Comparison of ENCODE assay signal across 8 mouse cellular contexts in the genomic region with DNA sequence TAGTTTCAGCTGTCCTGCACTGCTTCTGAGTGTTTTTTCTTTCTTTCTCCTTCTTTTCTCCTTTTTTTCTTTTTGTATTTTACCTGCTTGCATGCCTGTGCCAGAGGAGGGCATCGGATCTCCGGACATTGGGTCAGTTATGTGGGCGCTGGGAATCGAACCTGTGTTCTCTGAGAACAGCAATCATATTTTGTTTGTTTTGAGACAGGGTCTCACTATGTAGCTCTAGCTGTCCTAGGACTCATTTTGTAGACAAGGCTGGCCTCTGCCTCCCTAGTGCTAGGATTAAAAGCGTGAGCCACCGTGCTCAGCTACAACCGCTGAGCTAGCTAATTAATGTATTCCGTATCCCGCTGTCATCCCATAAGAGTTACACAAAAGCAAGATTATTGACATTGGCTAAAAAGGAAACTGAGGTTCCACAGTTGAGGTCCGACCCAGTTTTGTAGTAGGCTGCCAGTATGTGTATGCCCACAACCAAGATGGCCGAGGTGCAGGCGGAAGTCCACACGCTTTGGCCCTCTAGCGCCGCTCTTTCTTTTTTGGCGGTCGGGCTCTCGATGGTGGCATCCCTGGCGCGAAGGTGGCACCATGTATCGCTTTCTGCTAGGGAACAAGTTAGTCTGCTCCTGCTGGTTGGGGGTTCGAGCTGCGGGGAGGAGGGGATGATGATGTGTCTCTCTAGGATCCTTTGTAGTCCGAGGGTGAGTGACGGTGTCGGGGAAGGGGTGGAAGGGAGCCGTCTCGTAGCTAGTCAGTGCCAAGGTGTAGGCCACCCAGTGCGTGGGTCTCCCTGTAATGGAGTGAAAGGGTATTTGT. TPM values are rescaled to one million over a fixed set of nuclear protein-coding genes. Genes with fewer than 3 reads are reported as not detected.
DNase-seq lines count a peak whose midpoint lies in the region; ATAC-seq and TF ChIP-seq lines count a peak whose summit lies in the region.

No protein-coding gene starts in this region.

- WGBS in embryonic facial prominence, embryonic 14.5 days = under 1% methylated on average over 29 of the region's 29 CpGs
- under 1% methylated on average over 29 of the region's 29 CpGs for WGBS in limb, embryonic 12.5 days
- under 1% methylated on average over 29 of the region's 29 CpGs for WGBS in midbrain, embryonic 13.5 days
- under 1% methylated on average over 29 of the region's 29 CpGs for WGBS in small intestine, adult 2 months

- H3K9me3 ChIP-seq in embryonic facial prominence, embryonic 14.5 days (ENCODE audit: control insufficient read depth, low read length) = no peaks in the 10 kb centered on the region
- H3K9me3 ChIP-seq in limb, embryonic 12.5 days = no peaks in the 10 kb centered on the region
- no peaks in the 10 kb centered on the region for H3K9me3 ChIP-seq in midbrain, embryonic 13.5 days

- peaks cover 24% of the 10 kb centered on the region for H3K4me1 ChIP-seq in embryonic facial prominence, embryonic 14.5 days (ENCODE audit: control insufficient read depth, insufficient read depth, low read length)
- peaks cover 31% of the 10 kb centered on the region for H3K4me1 ChIP-seq in limb, embryonic 12.5 days (replicated peaks)
- H3K4me1 ChIP-seq in midbrain, embryonic 13.5 days (replicated peaks) = peaks cover 46% of the 10 kb centered on the region
- H3K4me1 ChIP-seq in small intestine, adult 2 months (ENCODE audit: control insufficient read depth, insufficient read depth, insufficient read length, low read length) = peaks cover 5% of the 10 kb centered on the region; the same call in 1 of the 2 replicates

- peak overlapping the region; percentile 88 for H3K4me2 ChIP-seq in embryonic facial prominence, embryonic 14.5 days (ENCODE audit: low read depth, low read length)
- H3K4me2 ChIP-seq in limb, embryonic 12.5 days = peak overlapping the region; percentile 89
- H3K4me2 ChIP-seq in midbrain, embryonic 13.5 days (replicated peaks) = peak overlapping the region; percentile 88

- TF ChIP-seq CTCF in small intestine, adult 2 months (IDR thresholded peaks at IDR 0.05; ENCODE audit: extremely low read depth, insufficient read length, insufficient replicate concordance, low read depth, low read length) = 0 out of 2 replicates have a peak, but pooled peaks have one; percentile 36

- H3K9ac ChIP-seq in embryonic facial prominence, embryonic 14.5 days (ENCODE audit: low read depth, low read length) = peak overlapping the region; percentile 77
- H3K9ac ChIP-seq in limb, embryonic 12.5 days (replicated peaks) = peak overlapping the region; percentile 71
- peak overlapping the region; percentile 83 for H3K9ac ChIP-seq in midbrain, embryonic 13.5 days (replicated peaks)

- H3K36me3 ChIP-seq in embryonic facial prominence, embryonic 14.5 days (ENCODE audit: control insufficient read depth, insufficient read depth, low read length) = peaks cover 10% of the 10 kb centered on the region; the same call in 1 of the 2 replicates
- H3K36me3 ChIP-seq in limb, embryonic 12.5 days = peaks cover 30% of the 10 kb centered on the region
- peaks cover 11% of the 10 kb centered on the region for H3K36me3 ChIP-seq in midbrain, embryonic 13.5 days
- H3K36me3 ChIP-seq in small intestine, adult 2 months (ENCODE audit: control insufficient read depth, insufficient read depth, low read length) = no peaks in the 10 kb centered on the region

- H3K27me3 ChIP-seq in embryonic facial prominence, embryonic 14.5 days (replicated peaks; ENCODE audit: control insufficient read depth, insufficient read depth, low read length) = no peaks in the 10 kb centered on the region
- no peaks in the 10 kb centered on the region for H3K27me3 ChIP-seq in limb, embryonic 12.5 days
- H3K27me3 ChIP-seq in midbrain, embryonic 13.5 days = no peaks in the 10 kb centered on the region
- no peaks in the 10 kb centered on the region for H3K27me3 ChIP-seq in small intestine, adult 2 months (ENCODE audit: control insufficient read depth, insufficient read depth, low read length)

- no peak for TF ChIP-seq POLR2A in small intestine, adult 2 months (IDR thresholded peaks at IDR 0.05; ENCODE audit: low read depth, low read length)

- H3K27ac ChIP-seq in embryonic facial prominence, embryonic 14.5 days (replicated peaks; ENCODE audit: low read depth, low read length) = peak overlapping the region; percentile 96
- H3K27ac ChIP-seq in limb, embryonic 12.5 days = peak overlapping the region; percentile 97
- H3K27ac ChIP-seq in midbrain, embryonic 13.5 days = peak overlapping the region; percentile 85
- peak overlapping the region; percentile 98 for H3K27ac ChIP-seq in small intestine, adult 2 months (ENCODE audit: insufficient read depth, low read depth, low read length)

- peak overlapping the region; percentile 84 for H3K4me3 ChIP-seq in embryonic facial prominence, embryonic 14.5 days (ENCODE audit: low read depth, low read length)
- peak overlapping the region; percentile 97 for H3K4me3 ChIP-seq in limb, embryonic 12.5 days (replicated peaks)
- H3K4me3 ChIP-seq in midbrain, embryonic 13.5 days (replicated peaks) = peak overlapping the region; percentile 73
- H3K4me3 ChIP-seq in small intestine, adult 2 months (ENCODE audit: low read depth, low read length) = peak overlapping the region; percentile 95

- ATAC-seq in embryonic facial prominence, embryonic 14.5 days (ENCODE audit: low read depth) = peak; percentile 31; the same call in 1 of the 2 replicates
- peak; percentile 17; the same call in 1 of the 2 replicates for ATAC-seq in limb, embryonic 12.5 days (ENCODE audit: insufficient number of reproducible peaks, insufficient read depth, low FRiP score, low TSS enrichment, low read depth)
- peak; percentile 61 for ATAC-seq in midbrain, embryonic 13.5 days
- ATAC-seq in activated CD4-positive, CD25-positive, alpha-beta regulatory T cell, adult 4 months = no peak

- DNase-seq in adrenal gland, postnatal 4 days (ENCODE audit: low spot score in 2 of 2) = peak; percentile 48 to 60
- peak; percentile 91 for DNase-seq in embryonic facial prominence, embryonic 14.5 days (ENCODE audit: low spot score)
- peak; percentile 83 for DNase-seq in heart, adult 8-10 months (ENCODE audit: low spot score)
- DNase-seq in kidney, adult 8-10 months = peak; percentile 77 to 79

RNA-seq across cellular contexts. Expression of a gene that starts 2.1 kb away (rescaled TPM):
- 10 to 100 TPM; 35.1 to 35.3 TPM for total RNA-seq in adrenal gland, postnatal 4 days (2021)
- 45.9 and 50.3 TPM in 2 replicates for polyA plus RNA-seq in embryonic facial prominence, embryonic 14.5 days (2014; fragmentation: Nextera tagmentation; extraction: Ambion mirVana)
- 10 to 100 TPM; 12.8 to 26.9 (median 17.4) TPM for total RNA-seq in heart, adult 8-10 months (2022)
- 134 and 144 TPM in 2 replicates for polyA plus RNA-seq in limb, embryonic 12.5 days (2016; fragmentation: Nextera tagmentation; extraction: Ambion mirVana)
- 20.0 and 26.3 TPM in 2 replicates for polyA plus RNA-seq in midbrain, embryonic 13.5 days (2015; fragmentation: Nextera tagmentation; extraction: Ambion mirVana)
- 37.0 and 72.7 TPM in 2 replicates for polyA plus RNA-seq in small intestine, adult 2 months (2012; rRNA removed)
- 10 to 100 TPM; 54.7 to 56.1 TPM for polyA plus RNA-seq in activated CD4-positive, CD25-positive, alpha-beta regulatory T cell, adult 4 months (2017; shearing (Covaris generic))

RNA-seq across cellular contexts. Expression of a gene that starts 21.3 kb away (rescaled TPM):
- 100 to 1,000 TPM; 122 to 124 TPM for total RNA-seq in adrenal gland, postnatal 4 days (2021)
- polyA plus RNA-seq in embryonic facial prominence, embryonic 14.5 days (2014; fragmentation: Nextera tagmentation; extraction: Ambion mirVana) = 55.8 and 73.2 TPM in 2 replicates
- 10 to 100 TPM; 30.9 to 41.7 (median 38.5) TPM for total RNA-seq in heart, adult 8-10 months (2022)
- polyA plus RNA-seq in limb, embryonic 12.5 days (2016; fragmentation: Nextera tagmentation; extraction: Ambion mirVana) = 63.4 and 66.9 TPM in 2 replicates
- 50.1 and 55.7 TPM in 2 replicates for polyA plus RNA-seq in midbrain, embryonic 13.5 days (2015; fragmentation: Nextera tagmentation; extraction: Ambion mirVana)
- 38.3 and 55.2 TPM in 2 replicates for polyA plus RNA-seq in small intestine, adult 2 months (2012; rRNA removed)
- 10 to 100 TPM; 32.6 to 49.8 TPM for polyA plus RNA-seq in activated CD4-positive, CD25-positive, alpha-beta regulatory T cell, adult 4 months (2017; shearing (Covaris generic))

RNA-seq across cellular contexts. Expression of a gene that starts 22.9 kb away (rescaled TPM):
- 10 to 100 TPM; 88.9 to 89.0 TPM for total RNA-seq in adrenal gland, postnatal 4 days (2021)
- 19.7 and 20.1 TPM in 2 replicates for polyA plus RNA-seq in embryonic facial prominence, embryonic 14.5 days (2014; fragmentation: Nextera tagmentation; extraction: Ambion mirVana)
- 10 to 100 TPM; 26.7 to 36.0 (median 33.4) TPM for total RNA-seq in heart, adult 8-10 months (2022)
- polyA plus RNA-seq in limb, embryonic 12.5 days (2016; fragmentation: Nextera tagmentation; extraction: Ambion mirVana) = 16.9 and 21.4 TPM in 2 replicates
- polyA plus RNA-seq in midbrain, embryonic 13.5 days (2015; fragmentation: Nextera tagmentation; extraction: Ambion mirVana) = 16.8 and 17.3 TPM in 2 replicates
- 57.2 and 104 TPM in 2 replicates for polyA plus RNA-seq in small intestine, adult 2 months (2012; rRNA removed)
- polyA plus RNA-seq in activated CD4-positive, CD25-positive, alpha-beta regulatory T cell, adult 4 months (2017; shearing (Covaris generic)) = 10 to 100 TPM in 1 of 2 experiments, 1 to 10 TPM in 1; 9.4 to 12.5 TPM

RNA-seq across cellular contexts. Expression of a gene that starts 36.5 kb away (rescaled TPM):
- 1 to 10 TPM; 6.5 to 7.2 TPM for total RNA-seq in adrenal gland, postnatal 4 days (2021)
- 5.8 and 6.8 TPM in 2 replicates for polyA plus RNA-seq in embryonic facial prominence, embryonic 14.5 days (2014; fragmentation: Nextera tagmentation; extraction: Ambion mirVana)
- 1 to 10 TPM; 3.5 to 4.8 (median 4.3) TPM for total RNA-seq in heart, adult 8-10 months (2022)
- polyA plus RNA-seq in limb, embryonic 12.5 days (2016; fragmentation: Nextera tagmentation; extraction: Ambion mirVana) = 3.7 and 4.7 TPM in 2 replicates
- 2.1 and 2.4 TPM in 2 replicates for polyA plus RNA-seq in midbrain, embryonic 13.5 days (2015; fragmentation: Nextera tagmentation; extraction: Ambion mirVana)
- 4.2 and 8.2 TPM in 2 replicates for polyA plus RNA-seq in small intestine, adult 2 months (2012; rRNA removed)
- 1 to 10 TPM in 1 of 2 experiments, under 1 TPM in 1; 0.85 to 1.2 TPM for polyA plus RNA-seq in activated CD4-positive, CD25-positive, alpha-beta regulatory T cell, adult 4 months (2017; shearing (Covaris generic))

RNA-seq across cellular contexts. Expression of a gene that starts 58.0 kb away (rescaled TPM):
- total RNA-seq in adrenal gland, postnatal 4 days (2021) = 1 to 10 TPM; 1.2 TPM
- 2.0 and 2.7 TPM in 2 replicates for polyA plus RNA-seq in embryonic facial prominence, embryonic 14.5 days (2014; fragmentation: Nextera tagmentation; extraction: Ambion mirVana)
- under 1 TPM in 1 of 4 experiments, not detected in 3; 0.66 TPM for total RNA-seq in heart, adult 8-10 months (2022)
- 9.7 and 11.8 TPM in 2 replicates for polyA plus RNA-seq in limb, embryonic 12.5 days (2016; fragmentation: Nextera tagmentation; extraction: Ambion mirVana)
- 1.3 and 1.9 TPM in 2 replicates for polyA plus RNA-seq in midbrain, embryonic 13.5 days (2015; fragmentation: Nextera tagmentation; extraction: Ambion mirVana)
- 0.30 TPM in 2 replicates for polyA plus RNA-seq in small intestine, adult 2 months (2012; rRNA removed)
- 10 to 100 TPM; 20.2 to 37.5 TPM for polyA plus RNA-seq in activated CD4-positive, CD25-positive, alpha-beta regulatory T cell, adult 4 months (2017; shearing (Covaris generic))
